Mouse (Mus musculus) stomach, postnatal 0 days (tissue): Measurements from ENCODE around the gene Phldb1.

Experiments
- CTCF ChIP-seq: IDR thresholded peaks from 2 replicates; pipeline ENCODE4 v1.5.1; 2016; ENCODE audit warnings: antibody characterized with exemption, low read depth, mild to moderate bottlenecking, moderate library complexity
- EP300 ChIP-seq: optimal IDR thresholded peaks from 2 replicates; pipeline ENCODE3; 2016; ENCODE audit warnings: antibody characterized with exemption

- TF ChIP-seq CTCF (no peak), EP300 (no peak)
Measured at GRCm38 (mm10) chr9:44713080-44713479, 21.9 kb downstream of the Phldb1 start.
